Mouse (Mus musculus) CD4-positive helper T cell, adult 2 months (primary cell): ENCODE data around the gene 2010003K11Rik.

ENCODE experiments used
- DNase-seq: peaks from one replicate; pipeline ENCODE4 v3.0.0-alpha.2; 2012; ENCODE audit warnings: low read depth, missing footprints, low spot score

2010003K11Rik gene

DNA sequence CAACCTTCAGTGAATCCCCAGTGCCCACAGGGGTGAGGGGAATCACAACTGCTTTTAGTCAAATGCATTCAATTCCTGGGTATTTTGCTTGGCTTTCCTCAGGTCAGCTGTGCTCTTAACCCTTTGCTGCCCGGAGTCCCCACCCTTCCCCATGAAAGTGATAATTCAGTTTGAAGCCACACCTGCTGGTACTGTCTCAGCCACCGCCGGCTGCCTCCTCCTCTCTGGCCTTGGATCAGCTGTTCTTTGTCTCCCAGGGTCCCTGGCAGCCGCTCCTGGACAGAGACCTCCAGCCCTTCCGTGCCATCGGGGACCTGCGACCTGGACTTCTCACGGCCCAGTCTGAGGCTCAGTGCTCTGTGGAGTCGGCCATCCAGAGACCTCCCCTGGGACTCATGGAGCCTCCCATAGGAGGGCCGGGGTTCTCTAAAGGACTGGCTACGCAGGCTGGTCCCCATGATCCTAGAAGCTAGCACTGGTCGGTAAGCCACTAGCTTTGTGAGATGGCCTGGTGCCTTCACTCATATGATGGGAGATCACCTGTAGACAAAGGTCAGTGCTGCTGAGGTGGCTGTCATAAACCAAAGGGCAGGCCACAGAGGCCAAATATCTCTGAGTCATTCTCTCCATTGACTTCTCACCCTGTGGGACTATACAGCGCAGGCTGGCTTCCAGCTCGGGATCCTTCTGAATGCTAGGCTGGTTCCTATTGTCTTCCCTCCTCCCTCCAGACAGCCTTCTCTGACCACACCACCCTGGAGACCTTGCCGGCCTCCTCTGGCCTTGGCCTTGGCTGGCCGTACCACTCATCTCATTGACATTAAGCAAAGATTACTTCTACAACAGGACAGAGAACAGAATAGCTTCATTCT is at the start of gene 2010003K11Rik:
Gene 2010003K11Rik, minus strand, starts transcription at position 522 of the 872 bp plus-strand sequence.
- no peak for DNase-seq

DNA sequence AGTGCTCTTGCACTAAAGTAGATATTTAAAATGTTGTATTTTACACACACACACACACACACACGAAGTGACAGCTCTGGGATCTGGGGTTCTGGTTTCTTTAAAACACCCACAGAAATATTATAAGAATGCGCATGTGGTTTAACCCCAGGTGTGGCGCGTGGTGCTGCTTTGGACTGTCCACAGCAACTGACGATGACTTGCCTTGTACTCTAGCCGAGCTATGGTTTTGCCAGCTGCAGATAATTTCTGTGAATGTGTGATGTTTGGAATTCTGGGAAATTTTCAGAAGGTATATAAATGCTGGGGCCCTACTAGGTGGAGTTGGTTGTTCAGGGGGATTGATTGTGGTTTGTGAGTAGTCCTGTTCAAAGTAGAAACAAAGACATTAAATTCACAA is 49.4 kb upstream of the 2010003K11Rik start:
- no peak for DNase-seq

DNA sequence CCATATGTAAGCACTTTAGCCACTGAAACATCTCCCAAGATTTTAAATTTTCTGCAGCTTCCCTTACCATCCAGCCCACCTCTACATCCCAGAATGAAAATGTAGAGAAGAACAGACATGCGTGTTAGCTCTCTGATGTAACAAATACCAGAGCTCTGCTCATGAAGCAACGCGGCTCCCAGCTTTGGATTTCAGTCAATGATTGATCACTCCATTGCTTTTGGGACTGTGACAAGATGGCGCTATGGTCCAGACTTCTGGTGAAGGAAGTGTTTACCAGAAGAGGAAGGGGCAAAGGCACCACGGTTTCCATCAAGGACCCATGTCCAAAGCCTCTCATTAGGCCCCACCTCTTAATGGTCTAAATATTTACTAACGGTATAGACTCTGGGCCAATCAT is 47.5 kb upstream of the 2010003K11Rik start:
- DNase-seq = no peak

DNA sequence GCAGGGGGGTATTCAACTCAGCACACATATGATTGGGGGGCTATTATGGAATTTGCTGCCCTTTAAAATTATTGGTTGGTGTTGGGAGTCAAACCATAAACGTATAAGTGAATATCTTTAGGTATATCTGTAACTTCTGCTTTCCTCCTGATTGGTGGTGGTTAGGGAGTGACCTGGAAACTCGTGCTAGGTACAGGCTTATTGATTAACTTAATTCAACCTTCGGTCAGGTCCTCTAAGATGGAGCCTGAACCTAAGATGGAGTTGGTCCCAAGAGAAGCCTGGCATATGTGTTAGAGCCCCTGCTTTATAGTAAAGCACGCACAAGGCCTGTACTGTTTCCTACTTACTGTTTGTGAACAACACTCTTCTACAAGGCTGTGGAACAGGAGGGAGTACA is 46.7 kb upstream of the 2010003K11Rik start:
- no peak for DNase-seq

DNA sequence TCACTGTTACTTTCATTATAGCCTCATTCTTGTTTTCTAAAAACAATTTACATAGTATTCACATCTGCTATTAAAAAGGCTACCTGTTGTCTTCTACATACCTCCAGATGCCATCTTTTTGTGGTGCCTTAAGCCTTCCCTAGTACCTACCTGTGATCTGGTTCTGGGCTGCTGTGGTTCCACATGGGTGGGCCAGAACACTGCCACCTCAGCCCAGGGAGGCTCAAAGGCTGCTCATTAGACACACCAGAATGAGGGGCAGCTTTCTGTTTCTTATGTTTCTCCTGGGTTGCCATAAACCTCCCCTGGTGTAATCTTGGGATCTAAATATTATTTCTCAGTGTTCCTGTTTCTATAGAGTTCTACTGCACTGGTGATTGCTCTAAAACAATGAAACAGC is 43.7 kb upstream of the 2010003K11Rik start:
- no peak for DNase-seq

DNA sequence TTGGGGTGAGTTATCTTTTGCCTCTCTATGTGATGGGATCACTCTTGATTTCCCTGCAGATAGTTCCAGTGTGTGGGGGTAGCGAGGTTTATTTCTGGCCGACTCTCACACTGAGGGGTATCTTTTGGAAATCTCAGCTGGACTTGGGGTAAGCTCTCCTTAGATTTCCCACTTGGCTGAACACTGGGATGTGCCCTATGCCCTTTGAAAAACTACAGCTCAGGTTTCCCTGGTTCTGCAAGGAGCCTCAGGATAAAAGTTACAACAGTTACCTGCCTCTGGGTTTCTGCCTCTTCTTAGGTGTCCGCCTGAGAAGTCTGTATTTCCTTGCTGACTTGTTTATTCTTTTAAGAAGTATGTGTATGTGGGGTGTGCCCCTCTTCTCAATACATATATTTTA is 42.6 kb upstream of the 2010003K11Rik start:
- no peak for DNase-seq

DNA sequence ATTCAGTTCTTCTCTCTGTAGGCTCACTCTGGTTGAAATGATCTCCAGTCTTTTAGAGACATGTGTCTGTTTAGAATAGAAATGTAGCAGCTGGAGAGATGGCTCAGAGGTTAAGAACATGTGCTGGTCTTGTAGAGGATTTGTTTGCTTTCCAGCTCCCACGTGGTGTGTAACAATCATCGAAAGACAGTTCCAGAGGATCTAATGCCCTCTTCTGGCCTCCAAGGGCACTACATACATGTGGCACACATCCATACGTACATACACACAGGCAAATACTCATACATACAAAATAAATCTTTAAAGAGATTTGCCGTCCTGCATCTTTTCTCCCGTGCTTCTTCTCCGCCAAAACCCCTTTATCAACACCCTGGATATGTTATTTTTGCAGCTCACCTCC is 41.9 kb upstream of the 2010003K11Rik start:
- no peak for DNase-seq

DNA sequence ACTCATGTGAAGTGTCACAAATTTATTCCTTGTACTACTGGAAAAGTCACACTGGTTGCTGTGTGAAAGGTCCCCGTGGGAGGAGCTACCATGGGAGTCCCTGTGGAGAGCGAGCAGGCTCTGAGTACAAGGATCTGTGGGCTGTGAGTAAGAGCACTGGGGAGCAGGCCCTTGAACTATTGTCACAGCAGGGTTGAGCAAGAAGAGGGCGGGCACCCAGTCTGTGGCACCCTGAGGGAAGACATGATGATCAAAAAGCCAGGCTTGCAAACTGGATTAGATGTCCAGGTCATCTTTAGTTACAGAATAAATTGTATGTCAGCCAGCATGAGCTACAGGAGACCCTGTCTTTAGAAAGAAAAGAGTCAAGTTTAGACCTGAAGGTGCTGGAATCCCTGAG is 38.2 kb upstream of the 2010003K11Rik start:
- DNase-seq = no peak

DNA sequence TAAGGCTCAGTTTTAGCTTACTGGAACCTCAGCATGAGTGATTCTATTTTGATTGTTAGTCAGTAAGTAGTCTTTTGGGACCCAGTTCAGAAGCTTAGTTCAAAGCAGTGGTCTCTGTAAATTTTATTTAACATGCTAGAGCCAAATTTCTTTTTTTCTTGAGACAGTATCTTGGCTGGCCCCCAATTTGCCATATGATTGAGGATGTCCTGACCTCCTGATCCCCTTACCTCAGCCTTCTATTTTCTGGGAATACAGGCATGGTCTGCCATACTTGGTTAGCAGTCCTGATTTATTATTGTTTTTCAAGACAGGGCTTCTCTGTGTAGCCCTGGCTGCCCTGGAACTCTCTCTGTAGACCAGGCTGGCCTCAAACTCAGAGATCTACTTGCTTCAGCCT is 37.5 kb upstream of the 2010003K11Rik start:
- DNase-seq = no peak

DNA sequence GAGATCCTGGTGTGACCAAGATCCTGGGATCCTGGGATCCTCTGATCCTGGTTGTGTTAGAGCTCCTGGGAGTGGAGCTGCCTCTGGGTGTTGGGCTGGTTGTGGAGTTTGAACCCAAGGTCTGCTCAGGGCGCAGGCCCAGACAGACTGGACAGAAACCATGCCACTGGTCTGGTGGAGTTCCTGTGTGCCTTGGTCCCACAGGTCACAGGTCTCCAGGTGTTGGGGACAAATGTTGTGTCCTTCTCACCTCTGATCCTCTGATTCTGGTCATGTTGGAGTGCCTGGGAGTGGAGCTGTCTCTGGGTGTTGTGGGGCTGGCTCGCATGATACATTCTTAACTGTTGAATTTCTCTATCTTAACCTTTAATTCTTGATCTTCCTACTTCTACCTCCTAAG is 36.3 kb upstream of the 2010003K11Rik start:
- no peak for DNase-seq

DNA sequence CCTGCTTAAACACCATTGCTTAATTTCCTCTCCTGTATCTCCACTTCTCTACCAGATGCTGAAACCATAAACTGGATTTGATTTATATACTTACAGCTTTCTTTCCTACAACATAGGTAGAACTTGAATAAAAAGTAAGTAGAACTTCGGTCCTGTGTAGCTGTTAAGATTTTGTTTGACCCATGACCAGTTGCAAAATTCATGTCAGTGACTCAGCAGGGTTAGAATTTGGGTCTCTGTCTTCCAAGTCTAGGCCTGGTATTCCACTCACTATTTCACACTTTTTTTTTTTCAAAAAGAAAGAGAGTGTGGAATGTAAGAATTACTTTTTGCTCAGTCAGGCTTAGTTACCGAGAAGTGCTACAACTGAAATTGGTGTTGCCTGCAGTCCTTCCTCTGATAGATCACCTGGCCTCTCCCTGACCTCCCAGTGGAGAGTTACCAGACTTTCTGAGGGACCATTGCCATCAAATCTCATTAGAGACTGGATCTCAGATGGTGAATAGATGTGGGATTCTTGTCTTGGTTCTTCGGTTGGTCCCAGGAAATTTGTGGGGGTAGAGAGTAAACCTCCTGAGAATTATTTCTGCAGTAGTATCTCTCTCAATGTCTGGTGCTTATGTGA is 23.2 kb upstream of the 2010003K11Rik start:
- DNase-seq = no peak

DNA sequence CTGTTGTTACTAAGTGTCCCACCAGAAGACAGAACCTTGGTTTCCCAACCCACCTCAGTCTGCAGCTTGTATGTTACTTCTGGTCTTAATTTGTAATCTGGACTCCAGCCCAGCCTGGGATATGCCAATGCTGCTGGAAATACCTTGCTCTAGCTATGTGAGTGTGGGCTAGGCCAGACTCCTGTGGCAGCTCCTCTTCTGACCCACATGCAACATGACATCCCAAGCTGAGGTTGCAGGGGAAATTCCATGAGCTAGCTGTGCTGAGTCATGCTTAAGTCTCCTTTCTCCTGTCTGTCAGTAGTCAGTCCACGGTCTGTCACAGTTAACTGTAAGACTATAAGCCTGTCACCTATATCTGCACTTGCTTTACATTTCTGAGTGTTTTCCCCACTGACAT is 19.1 kb upstream of the 2010003K11Rik start:
- no peak for DNase-seq

DNA sequence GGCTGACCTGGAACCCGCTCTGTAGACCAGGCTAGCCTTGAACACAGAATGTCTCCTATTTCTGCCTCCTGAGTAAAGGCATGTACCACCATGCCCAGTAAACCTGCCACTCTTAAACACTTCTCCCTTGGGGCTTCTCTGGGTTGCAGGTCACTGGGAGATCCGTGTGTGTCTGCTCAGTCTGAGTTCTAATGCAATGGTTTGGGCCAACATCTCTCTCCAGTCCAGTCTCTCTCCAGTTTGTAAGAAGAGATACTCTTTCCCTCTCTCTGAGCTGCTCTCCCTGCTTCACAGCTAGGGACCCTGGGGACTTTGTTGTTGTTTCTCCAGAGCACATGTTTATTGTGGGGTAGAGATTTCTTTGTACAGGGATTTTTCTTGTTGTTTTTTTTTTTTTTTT is 17.9 kb upstream of the 2010003K11Rik start:
- no peak for DNase-seq

DNA sequence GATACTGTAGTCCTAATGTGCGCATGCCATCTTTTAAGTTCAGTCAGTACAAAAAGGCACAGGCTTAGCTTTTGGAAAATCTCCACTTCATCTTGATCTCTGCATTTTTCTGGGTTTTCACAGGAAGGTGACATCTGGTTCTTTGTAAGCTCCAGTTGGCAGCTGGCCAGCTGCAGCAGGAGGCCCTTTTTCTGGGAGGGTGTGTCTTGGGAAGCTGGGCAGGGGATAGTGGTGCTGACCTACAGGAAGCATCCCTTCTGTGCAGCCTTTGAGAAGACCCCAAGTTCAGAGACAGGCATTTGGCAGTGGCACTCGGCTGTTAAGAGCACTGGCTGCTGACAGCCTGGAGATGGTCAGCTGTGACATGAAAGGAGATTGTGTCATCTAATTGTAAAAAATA is 17.4 kb upstream of the 2010003K11Rik start:
- no peak for DNase-seq

DNA sequence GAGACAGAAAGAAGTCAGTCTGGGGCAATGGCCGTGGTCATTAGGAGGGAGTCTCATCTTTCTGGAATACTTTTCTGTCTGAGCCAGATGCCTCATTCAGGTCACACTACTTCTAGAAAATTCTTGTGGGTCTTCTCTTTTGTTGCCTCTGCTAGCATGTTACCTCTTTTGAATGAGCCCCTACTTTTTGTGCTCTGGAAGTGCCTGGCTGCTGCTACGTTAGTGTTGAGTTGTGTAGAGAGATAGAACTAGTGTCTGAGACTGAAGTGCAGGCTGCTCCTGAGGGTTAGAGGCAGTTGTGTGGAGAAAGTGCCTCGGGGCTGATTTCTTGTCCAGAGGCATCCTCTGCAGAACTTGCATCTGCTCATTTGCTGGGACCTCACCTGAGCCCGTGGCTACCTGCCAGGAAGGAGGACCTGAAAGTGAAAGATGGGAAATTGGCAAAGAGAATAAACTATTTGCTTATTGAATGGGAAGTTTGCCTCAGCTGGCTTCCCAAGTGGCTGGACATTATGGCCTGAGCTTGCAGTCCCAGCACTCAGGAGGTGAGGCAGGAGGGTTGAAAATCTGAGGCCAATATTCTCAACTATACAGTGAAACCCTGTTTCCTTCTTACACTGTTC is 15.0 kb upstream of the 2010003K11Rik start:
- DNase-seq = no peak

DNA sequence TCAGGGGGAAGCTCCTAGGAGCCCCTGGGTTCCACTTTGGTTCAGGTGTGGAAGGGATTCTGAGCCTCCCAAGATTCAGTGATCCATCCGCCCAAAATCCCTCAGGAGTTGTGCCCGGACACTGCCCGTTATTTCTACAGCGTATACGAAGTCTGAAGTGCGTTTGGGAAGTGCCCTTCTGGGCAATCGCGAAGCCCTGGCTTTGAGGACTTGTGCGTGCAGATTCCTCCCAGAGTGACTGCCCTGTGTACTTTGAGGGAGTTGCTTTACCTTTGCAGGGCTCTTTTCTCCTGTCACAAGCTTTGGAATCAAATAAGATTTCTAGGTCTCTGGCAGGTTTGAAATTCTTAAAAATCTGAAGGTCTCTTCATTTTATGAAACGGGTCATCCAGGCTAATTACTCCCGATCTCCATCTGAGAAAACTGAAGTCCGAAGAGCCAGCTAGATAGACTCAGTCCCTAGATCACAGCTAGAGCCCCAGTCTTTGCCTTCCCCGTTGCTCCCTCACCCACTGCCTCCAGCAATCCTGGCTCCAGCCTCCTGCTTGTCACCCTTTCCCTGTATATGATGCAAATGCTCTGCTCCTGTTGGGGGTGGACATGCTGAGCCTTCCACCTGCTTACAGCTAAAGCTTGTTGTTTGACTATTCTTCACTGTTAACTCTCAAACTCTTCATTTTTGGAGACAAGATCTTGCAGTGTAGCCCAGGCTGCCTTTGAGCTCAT is 12.9 kb upstream of the 2010003K11Rik start:
- DNase-seq = no peak

DNA sequence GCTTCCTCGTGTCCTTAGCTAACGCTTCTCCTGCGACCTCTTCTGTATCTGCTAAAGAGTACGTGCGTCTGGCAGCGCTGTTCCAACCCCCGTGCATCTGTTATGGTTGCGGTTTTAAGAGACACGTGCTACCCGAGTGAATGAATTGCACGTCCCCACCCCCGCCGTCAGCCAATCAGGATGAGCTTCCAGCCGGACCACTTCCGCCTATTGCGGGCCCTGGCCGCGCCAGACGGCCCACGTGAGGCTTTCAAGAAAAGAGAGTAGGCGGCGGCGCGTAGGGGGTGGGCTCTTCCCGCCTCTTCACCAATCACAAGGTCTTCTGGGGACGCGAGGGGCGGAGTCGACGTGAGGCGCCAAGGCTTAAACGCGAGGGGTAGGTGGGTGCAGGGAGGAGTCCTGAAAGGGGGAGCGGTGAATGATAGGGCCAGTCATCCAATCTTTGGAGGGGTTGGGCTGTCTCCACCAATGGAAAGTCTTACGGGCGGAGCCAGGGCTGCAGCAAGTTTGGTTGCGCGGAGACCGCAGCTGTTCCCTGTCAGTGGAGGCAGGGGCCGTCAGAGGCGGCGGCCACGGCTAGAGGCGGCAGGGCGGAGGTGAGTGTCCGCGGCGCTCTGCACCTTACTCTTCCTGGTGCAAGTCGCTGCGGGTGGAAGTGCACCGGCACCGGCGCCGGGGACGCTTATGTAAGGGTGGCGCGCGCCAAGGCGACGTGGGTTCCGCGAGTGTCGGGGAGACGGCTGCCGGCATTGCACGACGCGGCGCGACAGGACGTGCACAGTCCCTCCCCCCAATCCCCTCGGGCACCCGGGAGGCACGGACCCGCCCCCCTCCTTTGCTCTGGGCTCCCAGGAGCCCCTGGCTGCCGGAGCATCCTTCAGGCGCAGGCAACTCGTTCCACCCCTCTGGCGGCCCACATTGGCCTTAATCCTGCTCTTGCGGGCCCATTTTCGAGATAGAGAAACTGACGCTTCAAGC is 11.9 kb upstream of the 2010003K11Rik start, which contains the start of gene Pcx:
Gene Pcx, plus strand, starts transcription at position 487 of the 978 bp plus-strand sequence.
- peak; percentile 99 for DNase-seq

DNA sequence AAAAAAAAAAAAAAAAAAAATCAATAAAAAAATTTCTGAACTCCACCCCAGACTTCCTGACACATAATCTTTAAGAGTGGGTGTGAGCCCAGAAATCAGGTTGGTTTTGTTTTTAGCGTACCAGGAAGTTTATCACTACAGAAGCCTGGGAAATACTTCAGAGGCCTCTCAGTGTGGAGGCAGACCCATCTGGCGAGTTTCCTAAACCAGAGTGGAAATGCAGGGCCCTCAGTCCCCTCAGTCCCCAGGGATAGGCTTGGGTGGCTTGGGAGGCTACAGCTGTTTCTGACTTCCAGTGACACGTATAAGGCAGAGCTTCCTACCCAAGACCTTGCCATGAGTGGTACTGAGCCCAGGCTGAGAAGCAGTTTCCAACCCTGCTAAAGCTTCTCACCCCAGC is 9.4 kb upstream of the 2010003K11Rik start:
- DNase-seq = no peak

DNA sequence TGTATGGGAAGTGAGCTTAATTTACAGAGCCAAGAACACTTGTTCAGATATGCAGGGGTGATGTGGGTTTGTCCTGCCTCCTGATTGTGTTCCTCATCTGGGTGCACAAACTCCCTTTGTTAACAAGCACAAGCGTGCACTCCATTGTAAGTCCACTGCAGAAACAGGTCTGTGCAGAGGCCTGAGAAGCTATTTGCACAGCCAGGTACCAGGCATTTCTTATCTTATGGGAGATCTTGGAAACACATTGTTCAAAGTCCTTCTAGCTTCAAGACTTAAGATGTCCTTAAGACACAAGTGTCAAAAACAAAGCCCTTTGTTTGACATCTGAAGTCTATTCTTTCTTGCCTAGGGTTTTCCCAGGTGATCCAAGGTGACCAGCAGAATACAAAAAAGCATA is 6.4 kb upstream of the 2010003K11Rik start:
- DNase-seq = no peak

DNA sequence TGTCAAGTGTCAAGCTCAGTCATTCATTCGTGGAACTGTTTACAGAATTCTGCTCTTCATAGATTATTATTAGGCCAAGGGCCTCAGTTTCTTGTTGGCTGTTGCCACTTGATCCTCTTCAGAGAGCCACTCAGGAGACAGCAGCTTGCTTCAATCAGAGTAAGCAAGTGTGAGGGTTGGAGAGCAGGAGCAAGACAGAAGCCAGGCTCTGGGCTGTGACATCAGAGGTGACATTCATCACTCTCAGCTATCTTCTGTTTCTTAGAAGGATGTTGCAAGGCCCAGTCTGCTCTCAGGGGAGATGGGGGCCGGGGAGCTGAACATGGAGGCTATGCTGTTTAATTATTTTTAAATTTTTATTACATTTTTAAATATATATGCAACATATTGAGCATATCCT is 4.3 kb upstream of the 2010003K11Rik start:
- DNase-seq = no peak
